21 mouse cellular contexts compared by ENCODE assay signal in the genomic region with DNA sequence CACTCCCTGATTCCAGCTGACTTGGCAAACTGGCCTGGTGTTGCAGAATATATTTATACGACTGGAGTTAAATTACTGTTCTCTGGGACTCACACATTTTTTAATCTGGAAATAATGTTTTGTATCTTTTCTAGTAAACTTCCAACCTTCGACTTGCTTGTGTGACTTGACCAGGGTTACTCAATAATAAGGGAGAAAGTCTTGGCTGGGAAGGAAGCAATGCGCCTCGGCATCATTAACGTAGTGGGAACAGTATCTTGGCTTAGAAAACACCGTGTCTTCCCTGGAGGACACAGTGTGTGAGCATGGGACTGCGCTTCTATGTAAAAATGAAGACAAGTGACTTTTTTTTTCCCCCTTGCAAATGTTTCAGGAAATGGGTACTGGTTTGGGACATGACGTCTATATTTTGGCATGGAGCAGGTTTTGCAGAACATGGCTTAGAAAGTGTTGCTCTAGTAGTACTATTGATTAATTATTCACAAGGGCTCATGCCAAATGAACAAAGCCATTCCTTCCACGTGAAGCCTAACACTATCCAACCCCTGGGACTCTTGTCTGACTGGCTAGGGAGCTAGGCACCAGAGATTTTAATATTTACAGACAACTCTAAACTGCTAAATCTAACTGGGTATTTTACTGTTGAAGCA. TPM values are rescaled to one million over a fixed set of nuclear protein-coding genes. Genes with fewer than 3 reads are reported as not detected.
DNase-seq lines count a peak whose midpoint lies in the region; ATAC-seq and TF ChIP-seq lines count a peak whose summit lies in the region.
"Had no signal": no experiment of that assay in that cellular context is flagged by ENCODE, and none has a peak within 500 bp of the region (broad histone marks: within the 10 kb centered on the region; RNA-seq: fewer than 3 reads in every experiment).

No protein-coding gene starts in this region.

- peak; percentile 57; the same call in 1 of the 2 replicates for TF ChIP-seq EP300 in lung, postnatal 0 days (IDR thresholded peaks at IDR 0.05)

- no peaks in the 10 kb centered on the region for H3K9me3 ChIP-seq in lung, embryonic 15.5 days
- no peaks in the 10 kb centered on the region for H3K9me3 ChIP-seq in lung, postnatal 0 days (ENCODE audit: low read length)
- no peaks in the 10 kb centered on the region for H3K9me3 ChIP-seq in forebrain, embryonic 10.5 days
- H3K9me3 ChIP-seq: hindbrain, embryonic 10.5 days; limb, embryonic 10.5 days; liver, embryonic 12.5 days had no signal

- H3K9ac ChIP-seq in lung, embryonic 15.5 days, result no peak overlapping the region
- no peak overlapping the region for H3K9ac ChIP-seq in lung, postnatal 0 days (replicated peaks; ENCODE audit: low read depth)
- H3K9ac ChIP-seq: liver, embryonic 12.5 days had no signal

- peak; percentile 77; the same call in 1 of the 2 replicates for ATAC-seq in lung, embryonic 15.5 days (ENCODE audit: borderline replicate concordance, extremely low read depth, low FRiP score, low TSS enrichment)
- peak; percentile 90 for ATAC-seq in lung, postnatal 0 days
- ATAC-seq: liver, embryonic 12.5 days had no signal

- H3K27me3 ChIP-seq in lung, embryonic 15.5 days, result no peaks in the 10 kb centered on the region
- no peaks in the 10 kb centered on the region for H3K27me3 ChIP-seq in lung, postnatal 0 days (replicated peaks; ENCODE audit: insufficient read depth, low read length)
- H3K27me3 ChIP-seq in forebrain, embryonic 10.5 days (ENCODE audit: poor library complexity, severe bottlenecking), result no peaks in the 10 kb centered on the region
- H3K27me3 ChIP-seq: liver, embryonic 12.5 days had no signal

- DNase-seq in kidney, adult 11 months, result peak; percentile 37
- no peak for DNase-seq in kidney, postnatal 4 days
- no peak for DNase-seq in lung, postnatal 4 days
- DNase-seq in lung, postnatal 0 days (ENCODE audit: low spot score), result peak; percentile 86
- DNase-seq in forebrain, embryonic 10.5 days (ENCODE audit: extremely low spot score, low spot score), result no peak
- no peak for DNase-seq in MN1 (ENCODE audit: low spot score)
- DNase-seq: adrenal gland, postnatal 25 days; cerebellum, adult 18-20 months; cerebellum, postnatal 25 days; embryo, embryonic 11 days; gastrocnemius, postnatal 14 days; layer of hippocampus, adult 9-11 months; right cerebral cortex, postnatal 4 days had no signal

- peaks cover 12% of the 10 kb centered on the region; the same call in 1 of the 2 replicates for H3K36me3 ChIP-seq in lung, embryonic 15.5 days
- H3K36me3 ChIP-seq in lung, postnatal 0 days (ENCODE audit: insufficient read depth, low read length), result peaks cover 4% of the 10 kb centered on the region; the same call in 1 of the 2 replicates
- H3K36me3 ChIP-seq in forebrain, embryonic 10.5 days (replicated peaks), result no peaks in the 10 kb centered on the region
- H3K36me3 ChIP-seq: hindbrain, embryonic 10.5 days; limb, embryonic 10.5 days; liver, embryonic 12.5 days had no signal

- peak overlapping the region; percentile 3; the same call in 1 of the 2 replicates for H3K27ac ChIP-seq in lung, embryonic 15.5 days
- H3K27ac ChIP-seq in lung, postnatal 0 days (ENCODE audit: low read length), result peak overlapping the region; percentile 32; the same call in 1 of the 2 replicates
- no peak overlapping the region for H3K27ac ChIP-seq in forebrain, embryonic 10.5 days
- H3K27ac ChIP-seq: hindbrain, embryonic 10.5 days; kidney, postnatal 0 days; limb, embryonic 10.5 days; liver, embryonic 12.5 days; macrophage; stomach, postnatal 0 days had no signal

- WGBS in lung, embryonic 15.5 days, result 57% methylated on average over 9 of the region's 9 CpGs
- 59% methylated on average over 9 of the region's 9 CpGs for WGBS in lung, postnatal 0 days
- WGBS in forebrain, embryonic 10.5 days, result 94% methylated on average over 9 of the region's 9 CpGs

- H3K4me3 ChIP-seq in lung, embryonic 15.5 days, result no peak overlapping the region
- no peak overlapping the region for H3K4me3 ChIP-seq in lung, postnatal 0 days (ENCODE audit: low read depth, low read length)
- no peak overlapping the region for H3K4me3 ChIP-seq in forebrain, embryonic 10.5 days
- H3K4me3 ChIP-seq: hindbrain, embryonic 10.5 days; limb, embryonic 10.5 days; liver, embryonic 12.5 days had no signal

- no peaks in the 10 kb centered on the region for H3K4me1 ChIP-seq in lung, embryonic 15.5 days
- no peaks in the 10 kb centered on the region for H3K4me1 ChIP-seq in lung, postnatal 0 days (ENCODE audit: insufficient read depth, low read depth, low read length)
- peaks cover 13% of the 10 kb centered on the region for H3K4me1 ChIP-seq in forebrain, embryonic 10.5 days
- H3K4me1 ChIP-seq: limb, embryonic 10.5 days; liver, embryonic 12.5 days had no signal

- TF ChIP-seq CTCF in lung, postnatal 0 days (IDR thresholded peaks at IDR 0.05), result no peak

- H3K4me2 ChIP-seq in lung, embryonic 15.5 days, result no peak overlapping the region
- H3K4me2 ChIP-seq in lung, postnatal 0 days (replicated peaks; ENCODE audit: low read depth, low read length), result no peak overlapping the region
- H3K4me2 ChIP-seq: liver, embryonic 12.5 days; midbrain, embryonic 11.5 days had no signal

RNA-seq across cellular contexts. Expression of a gene that starts 39.8 kb away (rescaled TPM):
- 28.4 and 29.7 TPM in 2 replicates for polyA plus RNA-seq in lung, embryonic 15.5 days (2015; fragmentation: Nextera tagmentation; extraction: Ambion mirVana)
- polyA plus RNA-seq in lung, postnatal 0 days (2015; fragmentation: Nextera tagmentation; extraction: Ambion mirVana), result 15.5 and 18.8 TPM in 2 replicates
- polyA plus RNA-seq in forebrain, embryonic 10.5 days (2016; fragmentation: Nextera tagmentation; extraction: Ambion mirVana), result 1.2 and 1.5 TPM in 2 replicates
- polyA plus RNA-seq: macrophage had no signal

Comparison
In these comparisons a context has a peak if more than half of its experiments do, and no peak if none do; other contexts are left out.
1. DNase-seq: peak in kidney, adult 11 months (single experiment) and lung, postnatal 0 days (single experiment); none in kidney, postnatal 4 days (0 of 2), lung, postnatal 4 days (0 of 2), forebrain, embryonic 10.5 days (single experiment) and MN1 (single experiment).